Mouse (Mus musculus) mouse embryonic stem cell (cell line): ENCODE results near the gene Fcf1.

Experiments
- in situ Hi-C, 2 experiments: fragments of 300-500 bp; cut with MboI; formaldehyde crosslinking; loops; 1 replicate in 1 of 2; 3 replicates in 1 of 2; pipeline ENCODE4 v1.14.3; 2019 to 2020; ENCODE audit warnings: low sequenced_read_pairs in 2 of 2, low pct_unique_long_range_greater_than_20kb in 1 of 2, mixed read lengths in 1 of 2; ENCODE audit not compliant: unreplicated experiment in 1 of 2

The Fcf1 gene

GRCm38 (mm10) chr12:84956317-84956716, 14.4 kb upstream of the Fcf1 start:
- in situ Hi-C loops = no loop called here

GRCm38 (mm10) chr12:84958794-84959356, 11.8 kb upstream of the Fcf1 start:
- in situ Hi-C loops = no loop called here

- in situ Hi-C loops = no loop called here
These were observed 8.1 kb upstream of the Fcf1 start for GRCm38 (mm10) chr12:84962606-84963005.

GRCm38 (mm10) chr12:84968831-84969655, 1.7 kb upstream of the Fcf1 start:
- in situ Hi-C loops = no loop called here

GRCm38 (mm10) chr12:84969656-84970427, 855 bp upstream of the Fcf1 start:
- in situ Hi-C loops = no loop called here

GRCm38 (mm10) chr12:84979264-84979862, 8.7 kb downstream of the Fcf1 start:
- in situ Hi-C loops = no loop called here

- in situ Hi-C loops = no loop called here
These were observed 18.8 kb downstream of the Fcf1 start for GRCm38 (mm10) chr12:84989456-84989855.

- in situ Hi-C loops = no loop called here
These were observed 24.5 kb downstream of the Fcf1 start for GRCm38 (mm10) chr12:84995112-84995761.

GRCm38 (mm10) chr12:84996083-84996496, 25.4 kb downstream of the Fcf1 start, which contains the start of gene Ylpm1:
TSS of gene Ylpm1 (plus strand) at chr12:84996321.
- in situ Hi-C loops = no loop called here

- in situ Hi-C loops = no loop called here
These were observed 26.1 kb downstream of the Fcf1 start for GRCm38 (mm10) chr12:84996501-84997398.

GRCm38 (mm10) chr12:84999053-84999452, 28.4 kb downstream of the Fcf1 start:
- in situ Hi-C loops = no loop called here

- in situ Hi-C loops = no loop called here
These were observed 35.5 kb downstream of the Fcf1 start for GRCm38 (mm10) chr12:85006206-85006605.

GRCm38 (mm10) chr12:85007021-85007420, 36.3 kb downstream of the Fcf1 start:
- in situ Hi-C loops = no loop called here

- in situ Hi-C loops = no loop called here
These were observed 39.1 kb downstream of the Fcf1 start for GRCm38 (mm10) chr12:85009776-85010175.

- in situ Hi-C loops = no loop called here
These were observed 39.8 kb downstream of the Fcf1 start for GRCm38 (mm10) chr12:85010541-85010940.

- in situ Hi-C loops = no loop called here
These were observed 41.5 kb downstream of the Fcf1 start for GRCm38 (mm10) chr12:85012185-85012584.

- in situ Hi-C loops = no loop called here
These were observed 51.4 kb downstream of the Fcf1 start for GRCm38 (mm10) chr12:85022071-85022470.

- in situ Hi-C loops = no loop called here
These were observed 62.0 kb downstream of the Fcf1 start for GRCm38 (mm10) chr12:85032710-85033109.
